Mouse (Mus musculus) erythroblast, embryonic 14.5 days (primary cell): ENCODE data around the gene Ccnj. TPM values are rescaled to one million over a fixed set of nuclear protein-coding genes. Genes with fewer than 3 reads are reported as not detected.

Source experiments
- H3K27me3 ChIP-seq: 2 replicates; pipeline ENCODE4 v1.6.1; 2012; ENCODE audit warnings: inconsistent platforms; ENCODE audit not compliant: control insufficient read depth
- H3K36me3 ChIP-seq: 2 replicates; pipeline ENCODE4 v1.6.1; 2012; ENCODE audit warnings: mild to moderate bottlenecking, inconsistent platforms; ENCODE audit not compliant: control insufficient read depth
- H3K4me1 ChIP-seq: 2 replicates; pipeline ENCODE4 v1.6.1; 2012; ENCODE audit warnings: inconsistent platforms; ENCODE audit not compliant: control insufficient read depth
- H3K4me3 ChIP-seq: replicated peaks from 2 replicates; pipeline ENCODE3; 2012; ENCODE audit warnings: moderate library complexity, mild to moderate bottlenecking, inconsistent platforms
- H3K9me3 ChIP-seq: 2 replicates; pipeline ENCODE4 v1.6.1; 2012; ENCODE audit warnings: low read length, inconsistent platforms, mixed read lengths; ENCODE audit not compliant: control insufficient read depth
- GATA1 ChIP-seq: IDR thresholded peaks from 2 replicates; pipeline ENCODE4 v1.6.1; 2012; ENCODE audit warnings: low read length, inconsistent platforms, mixed read lengths
- TAL1 ChIP-seq: IDR thresholded peaks from 3 replicates; pipeline ENCODE4 v1.6.1; 2012; ENCODE audit warnings: low read length, inconsistent platforms, mixed read lengths
- polyA plus RNA-seq: library from polyadenylated mRNA; stranded (reverse); fragments of >175 nt; gene quantifications from 2 replicates; pipeline ENCODE4 v1.2.3, GENCODE M21; 2012

Ccnj gene
- polyA plus RNA-seq, 1 experiment = 0.06 TPM

- TF ChIP-seq TAL1 = no peak
- no peak for TF ChIP-seq GATA1
- H3K4me3 ChIP-seq = no peak overlapping the region
- no peaks in the 10 kb centered on the region for H3K9me3 ChIP-seq
- H3K27me3 ChIP-seq = peaks cover 7% of the 10 kb centered on the region
- H3K4me1 ChIP-seq = peaks cover 62% of the 10 kb centered on the region
- no peaks in the 10 kb centered on the region; the same call in 1 of the 2 replicates for H3K36me3 ChIP-seq
Measured at GRCm38 (mm10) chr19:40817901-40818532, 13.1 kb upstream of the Ccnj start.

GRCm38 (mm10) chr19:40818764-40819163, 12.3 kb upstream of the Ccnj start:
- peaks cover 54% of the 10 kb centered on the region for H3K4me1 ChIP-seq
- peak overlapping the region; percentile 40 for H3K4me3 ChIP-seq
- no peak for TF ChIP-seq GATA1
- TF ChIP-seq TAL1 = no peak
- H3K9me3 ChIP-seq = no peaks in the 10 kb centered on the region
- H3K27me3 ChIP-seq = peaks cover 8% of the 10 kb centered on the region
- H3K36me3 ChIP-seq = no peaks in the 10 kb centered on the region; the same call in 1 of the 2 replicates

GRCm38 (mm10) chr19:40821306-40821825, 9.7 kb upstream of the Ccnj start:
- no peaks in the 10 kb centered on the region for H3K9me3 ChIP-seq
- H3K36me3 ChIP-seq = no peaks in the 10 kb centered on the region
- H3K4me1 ChIP-seq = peaks cover 36% of the 10 kb centered on the region
- peaks cover 15% of the 10 kb centered on the region for H3K27me3 ChIP-seq
- TF ChIP-seq TAL1 = no peak
- no peak for TF ChIP-seq GATA1
- H3K4me3 ChIP-seq = no peak overlapping the region

DNA sequence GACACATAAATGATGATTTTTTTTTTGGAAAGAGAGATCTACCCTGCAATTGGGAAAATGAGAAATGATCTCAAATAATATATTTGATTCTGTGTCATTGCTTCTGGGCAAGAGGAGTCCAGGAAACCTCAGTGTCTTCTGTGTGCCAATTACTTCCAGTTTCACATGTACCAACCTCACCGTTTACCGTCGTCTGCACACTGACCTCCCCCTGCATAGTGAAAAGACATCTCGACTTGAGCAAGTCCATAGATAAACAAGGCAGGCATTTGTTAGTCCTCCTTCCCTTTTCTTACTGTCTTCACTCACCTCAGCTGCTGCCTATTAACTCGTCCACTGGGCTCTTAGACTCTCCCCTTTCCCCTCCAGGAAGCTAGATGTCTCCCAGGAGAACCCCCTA, 5.4 kb upstream of the Ccnj start:
- no peaks in the 10 kb centered on the region for H3K9me3 ChIP-seq
- H3K4me1 ChIP-seq = peaks cover 10% of the 10 kb centered on the region
- H3K27me3 ChIP-seq = peaks cover 38% of the 10 kb centered on the region
- no peak for TF ChIP-seq TAL1
- TF ChIP-seq GATA1 = no peak
- no peak overlapping the region for H3K4me3 ChIP-seq
- no peaks in the 10 kb centered on the region for H3K36me3 ChIP-seq

DNA sequence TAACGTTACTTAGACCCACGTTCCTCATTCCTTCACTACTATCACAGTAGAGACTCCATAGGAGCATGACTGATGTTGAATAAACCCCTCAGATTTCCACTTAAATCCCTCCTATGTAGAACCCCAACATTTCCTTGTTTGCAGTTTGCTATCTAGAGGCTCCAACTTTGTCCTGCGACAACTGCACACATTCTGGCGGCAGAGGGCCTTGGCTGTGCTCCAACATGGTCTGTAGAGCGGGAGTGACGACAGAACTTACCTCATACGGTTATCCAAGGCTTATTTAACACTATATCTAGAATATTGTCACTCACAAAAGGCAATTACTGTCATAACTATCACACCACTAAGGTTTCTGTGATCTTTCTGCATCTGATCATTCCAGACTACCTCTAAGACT, 4.3 kb upstream of the Ccnj start:
- Histone ChIP-seq H3K4me1 (peaks cover 15% of the 10 kb centered on the region), H3K4me3 (no peak overlapping the region), H3K36me3 (no peaks in the 10 kb centered on the region), H3K9me3 (no peaks in the 10 kb centered on the region), H3K27me3 (peaks cover 35% of the 10 kb centered on the region)
- TF ChIP-seq TAL1 = no peak
- no peak for TF ChIP-seq GATA1

GRCm38 (mm10) chr19:40830198-40830597, 881 bp upstream of the Ccnj start:
- Histone ChIP-seq H3K27me3 (peaks cover 30% of the 10 kb centered on the region), H3K36me3 (peaks cover 3% of the 10 kb centered on the region; the same call in 1 of the 2 replicates), H3K4me3 (peak overlapping the region; percentile 87), H3K9me3 (no peaks in the 10 kb centered on the region), H3K4me1 (peaks cover 40% of the 10 kb centered on the region)
- TF ChIP-seq GATA1 = no peak

DNA sequence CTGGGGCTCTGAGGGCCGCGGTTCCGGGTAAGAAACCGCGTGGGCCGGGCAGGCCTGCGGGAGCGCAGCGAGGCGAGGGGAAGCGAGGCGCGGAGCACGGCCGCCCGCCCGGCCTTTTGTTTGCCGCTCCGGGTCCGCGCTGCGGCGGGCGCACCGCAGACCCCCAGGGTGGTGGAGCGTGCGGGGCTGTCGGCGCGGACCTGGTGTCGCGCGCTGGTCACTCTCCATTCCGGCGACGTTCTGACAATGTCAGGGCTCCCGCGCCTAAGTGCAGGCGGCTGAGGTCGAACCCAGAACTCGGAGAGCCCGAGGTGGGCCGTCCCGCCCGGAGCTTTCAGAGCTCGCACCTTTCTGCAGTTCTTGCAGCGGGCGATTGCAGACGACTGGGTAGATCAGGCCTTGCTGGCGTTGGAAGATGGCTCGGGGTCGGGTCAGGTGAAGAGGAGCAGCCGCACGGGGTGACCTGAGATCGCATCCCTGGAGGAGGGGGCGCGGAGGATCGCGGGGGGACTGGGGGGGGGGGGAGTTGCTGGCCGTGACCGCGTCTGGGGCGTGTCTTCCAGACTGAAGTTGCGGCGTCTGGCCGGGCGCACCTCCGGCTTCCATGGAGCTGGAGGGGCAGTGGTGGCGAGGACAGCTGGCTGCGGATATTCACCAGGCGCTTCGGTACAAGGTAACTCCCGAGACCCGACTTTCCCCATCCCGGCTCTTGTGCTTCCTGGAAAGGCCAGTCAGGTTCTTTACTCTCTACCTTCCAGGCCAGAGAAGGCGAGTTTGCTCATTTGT, 530 bp downstream of the Ccnj start:
- Histone ChIP-seq H3K36me3 (peaks cover 5% of the 10 kb centered on the region), H3K4me1 (peaks cover 43% of the 10 kb centered on the region), H3K9me3 (no peaks in the 10 kb centered on the region), H3K27me3 (peaks cover 21% of the 10 kb centered on the region), H3K4me3 (peak overlapping the region; percentile 87)
- TF ChIP-seq TAL1 (no peak), GATA1 (no peak)

DNA sequence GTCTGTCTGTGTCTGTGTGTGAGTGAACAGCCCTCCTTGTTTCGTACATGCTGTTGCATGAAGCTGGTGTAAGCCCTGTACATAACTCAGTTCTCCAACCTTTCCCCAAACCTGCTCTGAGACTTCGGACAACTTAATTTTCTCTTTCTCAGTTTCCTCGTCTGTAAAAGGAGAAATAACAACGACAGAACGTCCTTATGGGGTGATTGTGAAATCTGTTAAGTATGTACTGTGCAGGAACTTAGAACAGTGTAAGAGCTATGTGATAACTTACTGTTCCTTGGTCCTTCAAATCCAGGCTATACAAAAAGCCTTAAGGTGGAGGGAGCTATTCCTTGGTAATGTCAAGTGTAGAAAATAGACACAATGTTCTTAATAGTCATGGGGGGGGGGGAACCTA, 1.3 kb downstream of the Ccnj start:
- H3K4me1 ChIP-seq = peaks cover 43% of the 10 kb centered on the region
- TF ChIP-seq GATA1 = no peak
- TF ChIP-seq TAL1 = no peak
- H3K4me3 ChIP-seq = peak overlapping the region; percentile 87

GRCm38 (mm10) chr19:40834436-40834835, 3.4 kb downstream of the Ccnj start:
- peaks cover 43% of the 10 kb centered on the region for H3K4me1 ChIP-seq
- H3K9me3 ChIP-seq = no peaks in the 10 kb centered on the region
- H3K27me3 ChIP-seq = no peaks in the 10 kb centered on the region; the same call in 1 of the 2 replicates
- H3K4me3 ChIP-seq = no peak overlapping the region
- H3K36me3 ChIP-seq = peaks cover 30% of the 10 kb centered on the region
- TF ChIP-seq GATA1 = no peak
- TF ChIP-seq TAL1 = no peak

More for the DNA sequence above, 1.3 kb downstream of the Ccnj start:
- Histone ChIP-seq H3K27me3 (peaks cover 13% of the 10 kb centered on the region), H3K36me3 (peaks cover 12% of the 10 kb centered on the region), H3K9me3 (no peaks in the 10 kb centered on the region)
